Mouse (Mus musculus): ENCODE results near the gene Il12rb1.

DNA sequence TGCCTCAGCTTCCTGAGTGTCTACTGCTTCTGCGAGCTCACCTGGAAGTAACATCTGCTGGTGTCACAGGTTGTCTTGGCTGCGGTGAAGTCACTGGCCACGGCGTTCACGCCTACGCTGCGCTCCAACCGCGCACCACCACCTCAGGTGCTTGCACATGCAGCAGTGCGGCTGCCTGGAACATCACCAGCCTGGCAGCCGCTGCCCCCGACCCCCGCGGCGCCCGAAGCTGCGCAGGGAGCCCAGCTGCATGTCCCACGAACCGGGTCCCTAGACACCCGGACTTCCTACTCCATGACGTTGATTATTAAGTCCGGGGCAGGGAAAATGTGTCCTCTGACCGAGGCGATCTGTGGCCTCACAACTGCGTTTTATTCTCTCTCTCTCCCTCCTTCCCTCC lies 34.2 kb downstream of the Il12rb1 start:
- TF ChIP-seq CTCF (conservative IDR thresholded peaks at IDR 0.05; ENCODE audit: low read length) (no peak), NANOG (IDR thresholded peaks at IDR 0.05; ENCODE audit: borderline replicate concordance, low read length) (no peak), POU5F1 (IDR thresholded peaks at IDR 0.05; ENCODE audit: borderline replicate concordance, low read length) (no peak)

Measured in E14TG2a.4 (cell line).